Mouse (Mus musculus) fibroblast of lung, adult 2 months (primary cell): ENCODE measurements around the gene Elmo1.

Source experiments
- DNase-seq: peaks from one replicate; pipeline ENCODE4 v3.0.0-alpha.2; 2011; ENCODE audit warnings: low read depth

Gene Elmo1

GRCm38 (mm10) chr13:20385423-20385822, 295.0 kb downstream of the Elmo1 start:
- DNase-seq, result no peak

DNA sequence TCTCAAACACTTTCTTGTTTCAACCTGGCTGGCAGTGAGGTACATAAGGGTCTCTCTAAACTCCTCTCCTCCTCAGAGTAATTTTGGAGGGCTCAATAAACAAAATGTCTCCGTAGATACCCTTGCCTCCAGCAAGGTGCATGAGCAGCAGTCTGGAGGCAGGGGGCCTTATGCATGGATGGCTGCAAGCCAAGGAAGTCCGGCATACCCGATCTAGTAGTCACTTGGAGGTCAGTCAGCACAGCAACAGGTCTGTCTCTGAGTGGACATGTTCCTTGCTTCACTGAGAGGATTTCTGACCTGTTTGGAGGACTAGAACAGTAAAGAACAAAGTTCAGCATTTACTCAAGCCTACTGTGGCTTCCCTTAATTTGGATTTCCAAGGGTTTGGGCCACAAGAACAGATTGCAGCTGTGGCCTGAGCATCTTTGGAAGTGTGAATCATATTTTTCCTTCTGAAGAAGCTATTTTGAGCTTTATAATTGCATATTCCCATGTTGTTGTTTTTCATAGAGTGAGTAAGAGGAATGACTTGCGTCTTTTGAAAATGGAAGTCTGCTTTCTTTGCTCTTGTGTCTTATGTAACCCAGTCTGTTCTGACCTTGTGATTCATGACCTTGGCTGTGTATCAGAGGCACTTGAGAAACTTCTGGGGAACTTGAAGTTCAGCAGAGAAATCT, 296.2 kb downstream of the Elmo1 start:
- peak; percentile 90 for DNase-seq

DNA sequence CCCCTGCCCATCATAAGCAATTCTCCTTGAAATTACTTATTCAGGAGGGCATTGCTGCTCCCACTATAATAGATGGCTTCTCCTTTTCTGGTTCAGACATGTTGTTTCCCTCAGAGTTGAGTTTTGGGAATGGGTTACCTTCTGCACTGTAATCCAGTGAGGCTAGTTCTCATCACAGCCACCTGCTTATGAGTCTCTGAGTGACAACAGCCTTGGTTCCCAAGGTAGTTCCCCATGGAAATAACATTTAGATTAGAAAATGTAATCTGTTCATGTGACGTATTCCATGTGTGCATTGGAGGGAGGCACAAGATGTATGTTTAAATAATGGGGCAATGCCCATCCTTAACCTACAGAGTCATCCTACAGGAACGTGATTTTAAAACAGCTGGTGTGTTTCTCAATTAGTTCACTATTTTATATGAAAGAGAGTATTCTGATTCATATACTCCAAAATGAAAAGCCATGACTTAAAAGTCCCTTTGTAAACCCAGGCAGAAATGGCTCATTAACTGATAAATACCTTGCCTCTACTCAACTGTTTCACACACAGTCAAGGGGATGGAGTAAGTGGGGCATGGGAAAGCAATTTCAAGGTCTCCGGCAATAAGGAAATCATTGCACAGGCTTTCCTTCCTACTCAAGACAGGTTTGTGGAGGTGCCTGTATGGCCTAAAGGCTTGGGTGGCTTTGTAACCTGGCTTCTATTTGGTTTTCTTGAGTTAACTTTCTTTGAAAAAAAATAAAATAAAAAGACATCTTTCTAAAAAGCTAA, 302.6 kb downstream of the Elmo1 start:
- no peak for DNase-seq

DNA sequence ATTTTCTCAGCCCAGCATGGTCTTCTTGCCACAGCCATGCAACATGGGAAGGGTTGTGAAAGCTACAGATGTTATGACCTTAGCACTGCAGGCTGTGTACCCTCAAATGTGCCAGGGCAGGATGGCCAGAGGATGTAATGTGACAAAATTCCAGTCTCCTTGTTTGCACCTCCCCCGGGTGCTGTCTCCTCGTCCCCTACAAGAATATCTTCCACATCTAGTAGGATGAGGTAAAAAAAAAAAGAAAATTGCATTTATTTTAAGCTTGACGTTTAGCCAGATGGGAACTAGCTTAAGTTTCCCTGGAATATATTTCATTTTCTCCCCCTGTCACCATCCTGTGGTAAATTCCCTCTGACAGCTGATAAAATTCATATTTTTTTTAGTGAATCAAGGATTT, 307.3 kb downstream of the Elmo1 start:
- no peak for DNase-seq

GRCm38 (mm10) chr13:20398311-20398710, 307.9 kb downstream of the Elmo1 start:
- peak; percentile 36 for DNase-seq

GRCm38 (mm10) chr13:20404530-20404929, 314.1 kb downstream of the Elmo1 start:
- DNase-seq, result no peak

- no peak for DNase-seq
Measured at GRCm38 (mm10) chr13:20406470-20407213, 316.2 kb downstream of the Elmo1 start.

DNA sequence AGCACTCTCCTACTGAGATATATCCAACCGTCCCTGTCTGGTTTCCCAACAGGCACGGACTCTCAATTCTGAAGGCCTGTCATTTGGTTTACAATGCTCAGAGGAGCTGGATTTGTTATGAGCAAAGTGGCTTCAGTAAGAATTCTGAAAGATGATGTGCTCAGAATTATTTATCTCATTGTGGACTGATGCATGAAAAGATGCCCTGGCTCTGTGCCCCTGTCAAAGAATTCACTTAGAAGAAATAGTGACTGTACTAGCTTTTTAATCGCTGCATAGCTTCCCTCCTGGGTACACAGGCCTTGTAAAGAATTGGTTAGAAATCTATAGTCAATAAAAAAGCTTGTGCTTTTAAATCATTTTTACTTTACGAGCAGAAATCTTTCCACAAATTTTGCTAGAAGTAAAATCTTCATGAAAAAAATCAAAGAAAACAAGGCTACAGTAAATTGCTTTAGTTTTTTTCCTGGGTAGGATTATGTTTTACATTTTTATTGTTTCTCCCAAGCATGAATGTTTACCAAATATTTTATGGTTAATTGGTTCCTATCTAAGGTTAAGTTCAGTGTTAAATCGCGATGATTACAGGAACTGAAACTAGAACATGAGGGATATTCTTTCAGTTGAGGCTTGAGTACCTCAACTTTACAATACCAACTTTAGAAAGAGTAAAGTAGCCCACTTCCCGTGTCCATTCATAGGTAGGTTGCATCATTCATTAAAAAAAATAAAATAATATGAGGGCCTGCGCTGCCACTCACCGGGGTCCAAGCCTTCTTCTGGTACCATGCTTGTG, 320.1 kb downstream of the Elmo1 start:
- DNase-seq, result no peak

DNA sequence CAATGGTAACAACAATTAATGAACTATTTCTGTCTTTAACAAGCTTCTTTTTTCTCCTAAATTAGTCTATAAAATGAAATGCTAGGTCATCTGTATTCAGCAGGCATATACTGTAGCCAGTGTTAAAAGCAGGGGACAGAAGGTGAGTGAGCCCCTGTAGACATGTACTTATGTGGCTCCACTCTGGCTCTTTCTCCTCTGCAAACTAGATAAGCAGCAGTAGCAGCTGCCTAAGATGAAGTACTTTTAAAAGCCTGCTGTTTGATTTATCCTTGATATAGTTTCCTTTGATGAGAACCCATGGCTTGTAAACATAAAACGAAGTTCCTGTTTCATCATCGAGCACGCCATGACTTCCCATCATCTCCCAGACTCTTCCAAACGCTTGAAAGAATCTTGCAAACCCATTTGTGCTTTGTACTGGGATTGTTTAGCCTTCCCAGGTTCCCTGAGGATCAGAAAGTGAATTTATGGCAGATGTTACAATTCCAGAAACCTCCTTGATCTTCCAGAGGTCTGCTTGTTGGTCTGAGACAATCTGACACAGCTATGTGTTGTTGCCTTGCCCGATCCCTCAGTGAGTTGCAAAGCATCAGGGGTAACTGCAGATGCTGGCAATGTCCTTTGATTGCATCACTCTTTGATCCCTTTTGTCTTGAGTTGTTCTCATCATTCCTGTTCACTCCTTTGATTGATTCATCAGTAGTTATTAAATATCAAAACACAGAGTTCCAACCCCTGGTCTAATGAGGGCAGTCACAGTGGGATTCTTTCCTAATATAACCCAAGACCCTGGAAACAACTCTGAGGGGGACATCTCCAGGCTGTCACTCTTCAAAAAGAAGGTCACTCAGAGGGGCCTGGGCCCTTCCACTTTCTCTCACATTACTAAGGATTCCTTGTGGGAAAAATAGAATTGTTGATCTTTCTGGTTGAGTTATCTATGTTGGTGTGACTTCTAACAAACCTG, 326.6 kb downstream of the Elmo1 start:
- DNase-seq, result no peak

DNA sequence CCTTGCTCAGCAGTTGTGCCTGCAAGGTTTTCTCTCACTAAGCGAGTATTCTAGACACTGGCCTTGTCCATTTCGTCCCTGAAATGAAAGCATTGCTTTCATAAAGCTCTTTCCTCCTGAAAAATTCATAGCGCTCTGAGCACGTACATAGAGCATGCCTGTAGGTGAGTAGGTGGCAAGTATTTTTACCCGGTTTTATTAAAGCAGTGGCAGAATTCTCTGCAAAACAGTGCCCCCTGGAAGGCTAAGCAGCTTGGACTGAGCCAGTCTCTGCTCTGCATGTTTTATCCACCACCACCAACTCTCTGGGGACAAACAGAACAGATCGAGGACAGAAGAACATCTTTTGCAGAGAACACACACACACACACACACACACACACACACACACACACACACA, 340.6 kb downstream of the Elmo1 start:
- DNase-seq, result no peak

- DNase-seq, result peak; percentile 56
Measured at GRCm38 (mm10) chr13:20433221-20433858, 342.9 kb downstream of the Elmo1 start.

DNA sequence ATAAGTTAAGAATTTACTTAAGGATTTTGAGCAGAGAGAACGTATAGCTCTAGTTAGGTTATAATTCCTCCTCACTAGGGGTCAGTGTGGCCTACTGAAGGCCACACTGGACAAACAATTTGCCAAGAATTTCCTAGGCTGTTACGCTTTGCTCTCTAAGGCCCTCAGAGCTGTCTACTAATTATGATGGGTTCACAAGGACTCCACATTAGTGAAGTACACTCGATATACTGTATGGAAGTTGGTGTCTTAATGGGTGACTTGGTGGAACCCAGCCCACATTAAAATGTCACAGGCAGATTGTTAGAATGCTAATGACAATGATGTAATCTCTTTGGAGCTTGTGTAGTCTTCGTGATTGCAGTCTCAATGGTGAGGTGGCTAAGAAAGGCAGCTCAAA, 343.7 kb downstream of the Elmo1 start:
- DNase-seq, result no peak

- DNase-seq, result no peak
Measured at GRCm38 (mm10) chr13:20439488-20439887, 349.1 kb downstream of the Elmo1 start.

GRCm38 (mm10) chr13:20450831-20451353, 360.5 kb downstream of the Elmo1 start:
- DNase-seq, result no peak

DNA sequence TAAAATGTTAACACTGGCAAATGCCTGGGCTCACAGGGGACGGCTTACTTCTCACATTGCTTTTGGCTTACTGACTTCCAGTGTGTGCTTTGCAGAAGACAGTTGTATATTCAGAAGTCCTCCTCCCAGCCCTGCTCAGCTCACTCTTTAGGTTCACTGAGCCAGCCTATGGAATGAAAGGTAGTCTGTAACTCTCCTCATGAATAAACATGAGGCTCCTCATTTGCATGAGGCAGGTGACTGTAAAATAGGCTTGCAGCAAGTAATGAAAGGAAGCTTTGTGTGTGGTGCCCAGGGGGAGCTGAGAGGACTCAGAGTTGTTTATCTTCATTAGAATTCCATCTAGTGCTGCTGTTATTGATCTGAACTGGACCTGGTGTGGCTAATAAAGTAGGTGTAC, 364.0 kb downstream of the Elmo1 start:
- DNase-seq, result no peak

DNA sequence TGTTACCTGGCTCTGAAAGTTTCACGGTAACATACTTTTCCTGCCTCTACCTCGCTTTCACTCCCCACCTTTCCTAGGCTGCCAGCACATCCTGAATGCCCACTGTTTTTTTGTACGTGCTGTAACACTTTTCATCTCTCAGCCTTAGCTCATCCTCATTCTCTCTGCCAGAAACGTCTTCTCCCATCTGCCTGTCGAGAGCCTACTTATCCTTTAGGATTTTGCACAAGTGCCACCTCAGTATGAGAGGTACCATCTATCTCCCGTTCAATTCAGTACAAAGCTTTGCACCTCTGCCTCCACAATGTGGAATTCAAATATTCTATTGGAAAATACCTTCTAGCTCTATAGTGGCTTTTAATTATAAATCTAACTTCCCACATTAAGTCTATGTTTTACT, 369.7 kb downstream of the Elmo1 start:
- DNase-seq, result no peak

GRCm38 (mm10) chr13:20461616-20462015, 371.2 kb downstream of the Elmo1 start:
- no peak for DNase-seq

DNA sequence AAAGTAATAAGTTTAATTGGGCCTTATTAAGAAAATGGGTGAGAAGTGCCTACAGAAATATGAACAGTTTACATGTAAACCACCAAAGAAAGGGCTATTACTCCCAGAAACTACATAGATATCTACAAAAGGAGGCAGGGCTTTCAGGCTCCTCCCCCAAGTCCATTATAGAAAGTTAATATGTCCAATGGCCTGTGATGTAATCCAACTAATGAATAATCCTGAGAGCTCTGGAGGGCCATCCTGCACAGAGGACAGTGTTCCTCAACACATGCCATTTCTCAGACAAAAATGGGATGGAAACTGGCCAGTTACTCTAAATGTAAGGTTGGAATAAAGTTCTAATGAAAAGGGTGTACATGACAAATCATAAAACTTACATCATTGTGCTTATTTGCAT, 373.8 kb downstream of the Elmo1 start:
- DNase-seq, result no peak

DNA sequence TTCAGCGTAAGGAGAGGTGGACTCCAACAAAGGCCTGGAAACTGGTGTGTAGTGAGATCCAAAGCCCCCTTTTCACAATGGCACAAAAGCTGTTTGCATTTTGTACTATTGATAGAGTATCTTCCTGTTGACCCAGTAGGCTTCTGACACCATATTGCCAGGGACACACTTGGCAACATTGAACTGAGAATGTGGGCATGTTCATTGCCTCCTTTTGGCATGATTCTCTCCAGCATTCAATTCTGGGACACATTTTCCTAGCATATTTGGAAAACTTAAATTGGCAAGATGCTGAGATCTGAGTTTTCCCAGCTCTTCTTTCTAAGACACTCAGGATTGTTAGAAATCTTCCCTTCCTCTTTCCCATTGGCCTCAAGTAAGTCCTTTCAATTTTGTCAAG, 377.0 kb downstream of the Elmo1 start:
- no peak for DNase-seq

DNA sequence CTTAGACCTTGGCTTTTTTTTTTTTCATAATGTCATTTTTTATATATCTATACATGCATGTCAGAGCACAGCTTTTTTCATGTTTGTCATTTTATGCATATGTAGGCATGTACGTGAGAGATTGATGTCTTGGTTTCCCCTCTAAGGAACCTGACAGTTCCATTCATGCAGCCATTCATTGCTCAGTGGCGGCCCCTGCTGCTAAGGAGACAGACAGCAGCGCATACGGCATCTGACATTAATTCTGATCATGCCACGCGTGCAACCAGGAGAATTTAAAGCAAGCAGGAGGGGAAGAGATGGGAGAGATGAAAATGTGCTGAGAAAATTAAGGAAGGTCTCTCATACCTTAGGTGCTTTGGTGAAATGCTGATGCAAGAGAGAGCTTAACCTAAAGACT, 381.3 kb downstream of the Elmo1 start:
- DNase-seq, result no peak
